Comparison of ENCODE assay signal across 8 mouse cellular contexts in genomic region chr14:50945526-50945925, GRCm38 (mm10). TPM values are rescaled to one million over a fixed set of nuclear protein-coding genes. Genes with fewer than 3 reads are reported as not detected.
DNase-seq lines count a peak whose midpoint lies in the region; ATAC-seq and TF ChIP-seq lines count a peak whose summit lies in the region.
"Not testable (repeated sequence)": the region's sequence is repeated elsewhere in the genome, so short reads cannot be mapped to it uniquely, and the experiment has no call there.

No protein-coding gene starts in this region.

- H3K4me1 ChIP-seq in brown adipose tissue, adult 24 weeks (ENCODE audit: control insufficient read depth, insufficient read depth, insufficient read length, low read length); forebrain, embryonic 12.5 days; heart, embryonic 14.5 days (ENCODE audit: control insufficient read depth in 2 of 2, insufficient read depth in 2 of 2, low read length in 2 of 2); intestine, embryonic 15.5 days (replicated peaks); limb, embryonic 12.5 days (replicated peaks); lung, embryonic 14.5 days (ENCODE audit: insufficient read depth); midbrain, postnatal 0 days (ENCODE audit: insufficient read depth, low read length): not testable (repeated sequence)

- peak overlapping the region; percentile 78 for H3K27ac ChIP-seq in brown adipose tissue, adult 24 weeks (replicated peaks; ENCODE audit: low read depth, low read length)
- not testable (repeated sequence) for H3K27ac ChIP-seq in forebrain, embryonic 12.5 days; heart, embryonic 14.5 days (replicated peaks in 1 of 2; ENCODE audit: control insufficient read depth in 1 of 2, insufficient read depth in 1 of 2, low read depth in 2 of 2, low read length in 2 of 2); limb, embryonic 12.5 days; lung, embryonic 14.5 days (ENCODE audit: low read depth); midbrain, postnatal 0 days (ENCODE audit: low read depth, low read length)
- H3K27ac ChIP-seq in intestine, embryonic 15.5 days: peak overlapping the region; percentile 90; the same call in 1 of the 2 replicates

- H3K4me2 ChIP-seq in forebrain, embryonic 12.5 days: peak overlapping the region; percentile 60
- H3K4me2 ChIP-seq in heart, embryonic 14.5 days (ENCODE audit: low read length): peak overlapping the region; percentile 64
- peak overlapping the region; percentile 63 for H3K4me2 ChIP-seq in intestine, embryonic 15.5 days (replicated peaks)
- H3K4me2 ChIP-seq in limb, embryonic 12.5 days: peak overlapping the region; percentile 69
- H3K4me2 ChIP-seq in lung, embryonic 14.5 days: peak overlapping the region; percentile 67
- H3K4me2 ChIP-seq in midbrain, postnatal 0 days (ENCODE audit: low read depth, low read length, poor library complexity, severe bottlenecking): peak overlapping the region; percentile 59

- not testable (repeated sequence) for TF ChIP-seq CTCF in lung, embryonic 14.5 days (IDR thresholded peaks at IDR 0.05; ENCODE audit: low read depth); midbrain, postnatal 0 days (IDR thresholded peaks at IDR 0.05)

- not testable (repeated sequence) for H3K27me3 ChIP-seq in forebrain, embryonic 12.5 days; heart, embryonic 14.5 days (ENCODE audit: control insufficient read depth, insufficient read depth, low read length); intestine, embryonic 15.5 days (replicated peaks); limb, embryonic 12.5 days; lung, embryonic 14.5 days (ENCODE audit: insufficient read depth, low read length); midbrain, postnatal 0 days (ENCODE audit: insufficient read depth, low read length)

- H3K36me3 ChIP-seq in forebrain, embryonic 12.5 days (replicated peaks); heart, embryonic 14.5 days (ENCODE audit: control insufficient read depth, insufficient read depth, low read length); intestine, embryonic 15.5 days; limb, embryonic 12.5 days; lung, embryonic 14.5 days (ENCODE audit: insufficient read depth); midbrain, postnatal 0 days (ENCODE audit: insufficient read depth, low read length): not testable (repeated sequence)

- ATAC-seq in forebrain, embryonic 12.5 days (ENCODE audit: low FRiP score); heart, embryonic 14.5 days (ENCODE audit: insufficient number of reproducible peaks, insufficient read depth, low FRiP score, low read depth); intestine, embryonic 15.5 days; limb, embryonic 12.5 days (ENCODE audit: insufficient number of reproducible peaks, insufficient read depth, low FRiP score, low TSS enrichment, low read depth); lung, embryonic 14.5 days (ENCODE audit: insufficient read depth); midbrain, postnatal 0 days (ENCODE audit: low FRiP score): not testable (repeated sequence)

- DNase-seq in lung, embryonic 14.5 days; midbrain, postnatal 0 days (ENCODE audit: low spot score): not testable (repeated sequence)
- peak; percentile 58 for DNase-seq in yolk sac, embryonic 10.5 days (ENCODE audit: low spot score)

- H3K9ac ChIP-seq in forebrain, embryonic 12.5 days: peak overlapping the region; percentile 60
- H3K9ac ChIP-seq in heart, embryonic 14.5 days (ENCODE audit: low read length): peak overlapping the region; percentile 57
- peak overlapping the region; percentile 53; the same call in 1 of the 2 replicates for H3K9ac ChIP-seq in intestine, embryonic 15.5 days
- peak overlapping the region; percentile 56 for H3K9ac ChIP-seq in limb, embryonic 12.5 days (replicated peaks)
- peak overlapping the region; percentile 59 for H3K9ac ChIP-seq in lung, embryonic 14.5 days
- not testable (repeated sequence) for H3K9ac ChIP-seq in midbrain, postnatal 0 days (replicated peaks; ENCODE audit: low read length, poor library complexity, severe bottlenecking)

- H3K4me3 ChIP-seq in brown adipose tissue, adult 24 weeks (ENCODE audit: insufficient read depth, low read depth, low read length): peak overlapping the region; percentile 70
- peak overlapping the region; percentile 48 for H3K4me3 ChIP-seq in forebrain, embryonic 12.5 days (replicated peaks)
- H3K4me3 ChIP-seq in heart, embryonic 14.5 days (ENCODE audit: control insufficient read depth in 1 of 2, insufficient read depth in 1 of 2, low read depth in 1 of 2, low read length in 2 of 2): peak overlapping the region; percentile 21 to 46; a peak in 3 of 4 replicates
- H3K4me3 ChIP-seq in intestine, embryonic 15.5 days (replicated peaks): peak overlapping the region; percentile 51
- peak overlapping the region; percentile 49 for H3K4me3 ChIP-seq in limb, embryonic 12.5 days (replicated peaks)
- H3K4me3 ChIP-seq in lung, embryonic 14.5 days (ENCODE audit: low read depth, low read length): peak overlapping the region; percentile 48
- H3K4me3 ChIP-seq in midbrain, postnatal 0 days (ENCODE audit: low read depth, low read length): peak overlapping the region; percentile 46

- H3K9me3 ChIP-seq in forebrain, embryonic 12.5 days; heart, embryonic 14.5 days (ENCODE audit: control insufficient read depth, low read length); intestine, embryonic 15.5 days; limb, embryonic 12.5 days; lung, embryonic 14.5 days (ENCODE audit: low read depth, low read length); midbrain, postnatal 0 days (ENCODE audit: low read length): not testable (repeated sequence)

- 35% methylated on average over 3 of the region's 3 CpGs for WGBS in forebrain, embryonic 12.5 days
- WGBS in heart, embryonic 14.5 days: 34% methylated on average over 3 of the region's 3 CpGs
- 16% methylated on average over 3 of the region's 3 CpGs for WGBS in intestine, embryonic 15.5 days
- WGBS in limb, embryonic 12.5 days: 30% methylated on average over 3 of the region's 3 CpGs
- WGBS in lung, embryonic 14.5 days: 16% methylated on average over 3 of the region's 3 CpGs
- WGBS in midbrain, postnatal 0 days: 20% methylated on average over 3 of the region's 3 CpGs

RNA-seq across cellular contexts. Expression of gene Gm49342, which starts 1.2 kb away (rescaled TPM):
- polyA plus RNA-seq in brown adipose tissue, adult 24 weeks (2012; ENCODE audit: insufficient read depth, insufficient read length, missing spikeins): 11.9 and 19.3 TPM in 2 replicates
- not detected in 2 replicates for polyA plus RNA-seq in forebrain, embryonic 12.5 days (2016; fragmentation: Nextera tagmentation; extraction: Ambion mirVana)
- polyA plus RNA-seq in heart, embryonic 14.5 days (2014; fragmentation: Nextera tagmentation; extraction: Ambion mirVana): not detected in 2 replicates
- not detected in 2 replicates for polyA plus RNA-seq in intestine, embryonic 15.5 days (2015; fragmentation: Nextera tagmentation; extraction: Ambion mirVana)
- not detected in 2 replicates for polyA plus RNA-seq in limb, embryonic 12.5 days (2016; fragmentation: Nextera tagmentation; extraction: Ambion mirVana)
- polyA plus RNA-seq in lung, embryonic 14.5 days (2014; fragmentation: Nextera tagmentation; extraction: Ambion mirVana): not detected in 2 replicates
- total RNA-seq in midbrain, postnatal 0 days (2014; rRNA removed): 0.82 and 8.3 TPM in 2 replicates
- polyA plus RNA-seq in midbrain, postnatal 0 days (2015; fragmentation: Nextera tagmentation; extraction: Ambion mirVana): 0.70 and 0.75 TPM in 2 replicates

RNA-seq across cellular contexts. Expression of gene Pnp2, which starts 10.3 kb away (rescaled TPM):
- polyA plus RNA-seq in brown adipose tissue, adult 24 weeks (2012; ENCODE audit: insufficient read depth, insufficient read length, missing spikeins): 3.5 and 5.1 TPM in 2 replicates
- 0.42 and 0.60 TPM in 2 replicates for polyA plus RNA-seq in forebrain, embryonic 12.5 days (2016; fragmentation: Nextera tagmentation; extraction: Ambion mirVana)
- 0.36 and 0.59 TPM in 2 replicates for polyA plus RNA-seq in heart, embryonic 14.5 days (2014; fragmentation: Nextera tagmentation; extraction: Ambion mirVana)
- polyA plus RNA-seq in intestine, embryonic 15.5 days (2015; fragmentation: Nextera tagmentation; extraction: Ambion mirVana): 2.6 and 3.0 TPM in 2 replicates
- 0.74 and 0.78 TPM in 2 replicates for polyA plus RNA-seq in limb, embryonic 12.5 days (2016; fragmentation: Nextera tagmentation; extraction: Ambion mirVana)
- 0.42 and 0.76 TPM in 2 replicates for polyA plus RNA-seq in lung, embryonic 14.5 days (2014; fragmentation: Nextera tagmentation; extraction: Ambion mirVana)
- 1.1 and 1.4 TPM in 2 replicates for total RNA-seq in midbrain, postnatal 0 days (2014; rRNA removed)
- polyA plus RNA-seq in midbrain, postnatal 0 days (2015; fragmentation: Nextera tagmentation; extraction: Ambion mirVana): 1.4 and 1.8 TPM in 2 replicates

RNA-seq across cellular contexts. Expression of gene Pnp, which starts 14.6 kb away (rescaled TPM):
- polyA plus RNA-seq in brown adipose tissue, adult 24 weeks (2012; ENCODE audit: insufficient read depth, insufficient read length, missing spikeins): 84.3 and 92.4 TPM in 2 replicates
- 43.8 and 44.3 TPM in 2 replicates for polyA plus RNA-seq in forebrain, embryonic 12.5 days (2016; fragmentation: Nextera tagmentation; extraction: Ambion mirVana)
- polyA plus RNA-seq in heart, embryonic 14.5 days (2014; fragmentation: Nextera tagmentation; extraction: Ambion mirVana): 30.5 and 32.2 TPM in 2 replicates
- polyA plus RNA-seq in intestine, embryonic 15.5 days (2015; fragmentation: Nextera tagmentation; extraction: Ambion mirVana): 96.6 and 99.1 TPM in 2 replicates
- 61.5 and 67.2 TPM in 2 replicates for polyA plus RNA-seq in limb, embryonic 12.5 days (2016; fragmentation: Nextera tagmentation; extraction: Ambion mirVana)
- 64.4 and 67.0 TPM in 2 replicates for polyA plus RNA-seq in lung, embryonic 14.5 days (2014; fragmentation: Nextera tagmentation; extraction: Ambion mirVana)
- total RNA-seq in midbrain, postnatal 0 days (2014; rRNA removed): 18.8 and 35.9 TPM in 2 replicates
- 12.5 and 14.4 TPM in 2 replicates for polyA plus RNA-seq in midbrain, postnatal 0 days (2015; fragmentation: Nextera tagmentation; extraction: Ambion mirVana)

RNA-seq across cellular contexts. Expression of gene Pip4p1, which starts 14.9 kb away (rescaled TPM):
- polyA plus RNA-seq in brown adipose tissue, adult 24 weeks (2012; ENCODE audit: insufficient read depth, insufficient read length, missing spikeins): 44.2 and 46.1 TPM in 2 replicates
- 67.3 and 73.1 TPM in 2 replicates for polyA plus RNA-seq in forebrain, embryonic 12.5 days (2016; fragmentation: Nextera tagmentation; extraction: Ambion mirVana)
- 24.0 and 35.1 TPM in 2 replicates for polyA plus RNA-seq in heart, embryonic 14.5 days (2014; fragmentation: Nextera tagmentation; extraction: Ambion mirVana)
- 65.5 and 67.5 TPM in 2 replicates for polyA plus RNA-seq in intestine, embryonic 15.5 days (2015; fragmentation: Nextera tagmentation; extraction: Ambion mirVana)
- polyA plus RNA-seq in limb, embryonic 12.5 days (2016; fragmentation: Nextera tagmentation; extraction: Ambion mirVana): 58.7 and 59.1 TPM in 2 replicates
- polyA plus RNA-seq in lung, embryonic 14.5 days (2014; fragmentation: Nextera tagmentation; extraction: Ambion mirVana): 45.6 and 47.1 TPM in 2 replicates
- 65.4 and 105 TPM in 2 replicates for total RNA-seq in midbrain, postnatal 0 days (2014; rRNA removed)
- polyA plus RNA-seq in midbrain, postnatal 0 days (2015; fragmentation: Nextera tagmentation; extraction: Ambion mirVana): 98.4 and 99.4 TPM in 2 replicates

RNA-seq across cellular contexts. Expression of gene Apex1, which starts 20.8 kb away (rescaled TPM):
- polyA plus RNA-seq in brown adipose tissue, adult 24 weeks (2012; ENCODE audit: insufficient read depth, insufficient read length, missing spikeins): 31.0 and 35.3 TPM in 2 replicates
- polyA plus RNA-seq in forebrain, embryonic 12.5 days (2016; fragmentation: Nextera tagmentation; extraction: Ambion mirVana): 346 and 350 TPM in 2 replicates
- 127 and 132 TPM in 2 replicates for polyA plus RNA-seq in heart, embryonic 14.5 days (2014; fragmentation: Nextera tagmentation; extraction: Ambion mirVana)
- 236 and 265 TPM in 2 replicates for polyA plus RNA-seq in intestine, embryonic 15.5 days (2015; fragmentation: Nextera tagmentation; extraction: Ambion mirVana)
- 350 and 374 TPM in 2 replicates for polyA plus RNA-seq in limb, embryonic 12.5 days (2016; fragmentation: Nextera tagmentation; extraction: Ambion mirVana)
- polyA plus RNA-seq in lung, embryonic 14.5 days (2014; fragmentation: Nextera tagmentation; extraction: Ambion mirVana): 272 and 273 TPM in 2 replicates
- 79.9 and 84.1 TPM in 2 replicates for total RNA-seq in midbrain, postnatal 0 days (2014; rRNA removed)
- 150 and 162 TPM in 2 replicates for polyA plus RNA-seq in midbrain, postnatal 0 days (2015; fragmentation: Nextera tagmentation; extraction: Ambion mirVana)
